Mouse (Mus musculus) embryo, embryonic 9.5 days (tissue): ENCODE data around the gene Sept9.

Source experiments
- DNase-seq: peaks from one replicate; pipeline ENCODE4 v3.0.0-alpha.2; 2017; ENCODE audit errors: extremely low spot score

The Sept9 gene

DNA sequence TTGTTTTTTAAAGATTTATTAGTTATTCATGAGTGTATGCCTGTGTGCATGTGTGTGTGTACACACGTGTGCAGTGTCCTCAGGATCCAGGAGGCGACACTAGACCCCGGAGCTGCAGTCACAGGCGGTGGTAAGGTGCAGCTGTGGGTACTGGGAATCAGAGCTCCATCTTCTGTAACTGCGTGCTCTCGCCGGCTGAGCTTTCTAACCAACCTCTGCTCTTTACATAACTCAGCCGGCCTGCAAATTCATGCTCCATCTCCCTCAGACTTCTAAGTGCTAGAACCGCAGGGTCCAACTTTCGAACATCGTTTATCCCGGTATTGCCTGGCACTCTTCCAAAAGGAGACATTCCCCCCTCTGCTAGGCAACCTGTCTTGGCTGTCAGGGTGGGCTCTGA is 24.0 kb upstream of the Sept9 start:
- no peak for DNase-seq

DNA sequence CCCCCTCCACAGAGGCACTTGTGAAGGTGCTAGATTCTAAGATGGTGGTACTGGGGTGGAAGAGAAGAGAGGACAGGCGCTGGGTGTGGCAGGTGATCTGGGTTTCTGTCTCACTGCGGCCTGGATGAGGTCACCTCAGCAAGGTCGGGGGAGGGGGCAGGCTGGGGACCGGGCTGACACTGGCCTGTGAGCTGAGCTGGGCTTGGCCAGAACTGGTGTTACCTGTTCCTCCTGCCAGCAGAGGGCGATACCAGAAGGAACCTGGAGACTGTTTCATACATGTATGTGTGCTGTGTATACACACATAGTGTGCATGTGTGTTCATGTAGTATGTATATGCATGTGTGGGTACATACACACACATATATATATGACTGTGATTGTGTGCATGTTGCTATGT is 23.2 kb upstream of the Sept9 start:
- peak; percentile 57 for DNase-seq

DNA sequence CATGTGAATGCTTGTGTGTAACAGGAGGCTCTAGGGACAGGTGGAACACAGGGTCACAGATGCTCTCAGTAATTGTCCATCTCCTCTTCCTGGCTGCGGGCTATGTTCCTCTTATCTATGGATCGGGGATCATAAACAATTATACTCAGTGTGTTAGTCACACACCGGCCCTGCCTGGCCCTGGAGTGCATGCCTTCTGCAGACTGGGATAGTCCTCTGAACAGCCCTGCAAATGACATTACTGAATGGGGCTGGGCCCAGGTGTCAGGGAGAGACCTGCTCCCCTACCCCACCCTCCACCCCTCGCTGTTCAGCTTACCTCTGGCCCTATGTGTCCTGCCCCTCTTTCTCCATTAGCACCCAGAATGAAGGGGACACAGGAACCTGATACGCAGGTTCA is 22.6 kb upstream of the Sept9 start:
- no peak for DNase-seq

DNA sequence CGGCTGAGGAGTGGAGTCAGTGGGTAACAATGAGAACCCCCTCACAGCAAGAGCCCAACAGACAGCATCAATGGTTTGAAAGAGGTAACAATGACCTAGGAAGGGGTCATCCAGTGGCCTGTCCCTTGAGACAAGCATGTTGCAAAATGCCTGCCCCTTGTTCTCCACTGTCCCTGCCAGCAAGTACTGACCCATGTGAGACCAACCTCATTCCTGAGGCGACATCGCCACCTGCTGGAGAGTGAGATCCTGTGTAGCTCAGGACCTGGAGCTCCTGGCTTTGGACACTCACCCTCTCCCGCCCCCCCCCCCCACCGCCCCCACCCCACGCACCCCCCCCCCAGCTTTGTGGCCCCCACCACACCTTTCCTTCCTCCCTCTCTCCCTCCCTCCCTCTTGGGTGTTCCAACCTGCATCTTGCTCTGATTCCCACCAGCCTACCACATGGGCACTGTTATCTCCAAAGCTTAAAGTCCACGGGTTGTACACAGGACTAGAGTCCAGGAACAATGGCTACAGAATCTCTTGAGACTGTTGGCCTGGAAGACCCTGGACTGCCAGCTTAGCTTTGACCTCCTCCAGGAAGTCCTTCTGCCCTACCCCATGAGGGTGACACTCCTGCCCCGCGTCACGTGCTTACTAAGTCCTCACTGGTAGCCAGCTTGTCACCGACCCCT is 22.0 kb upstream of the Sept9 start:
- DNase-seq = peak; percentile 86

DNA sequence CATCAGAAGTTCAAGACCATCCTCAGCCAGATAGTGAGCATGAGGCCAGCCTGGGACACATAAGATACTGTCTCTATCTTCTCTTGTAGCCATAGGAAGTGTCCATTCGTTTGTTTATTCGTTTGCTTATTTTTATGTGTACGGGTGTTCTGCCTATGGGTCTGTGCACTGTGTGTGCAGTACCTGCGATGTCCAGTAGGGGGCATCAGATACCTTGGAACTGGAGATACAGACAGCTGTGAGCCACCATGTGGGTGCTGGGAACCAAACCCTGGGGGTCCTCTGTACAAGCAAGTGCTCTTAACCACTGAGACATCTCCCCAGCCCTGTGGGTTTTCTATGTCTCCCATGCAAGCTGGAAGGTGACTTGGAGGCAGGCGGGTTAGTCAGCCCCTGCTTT is 19.6 kb upstream of the Sept9 start:
- DNase-seq = no peak

DNA sequence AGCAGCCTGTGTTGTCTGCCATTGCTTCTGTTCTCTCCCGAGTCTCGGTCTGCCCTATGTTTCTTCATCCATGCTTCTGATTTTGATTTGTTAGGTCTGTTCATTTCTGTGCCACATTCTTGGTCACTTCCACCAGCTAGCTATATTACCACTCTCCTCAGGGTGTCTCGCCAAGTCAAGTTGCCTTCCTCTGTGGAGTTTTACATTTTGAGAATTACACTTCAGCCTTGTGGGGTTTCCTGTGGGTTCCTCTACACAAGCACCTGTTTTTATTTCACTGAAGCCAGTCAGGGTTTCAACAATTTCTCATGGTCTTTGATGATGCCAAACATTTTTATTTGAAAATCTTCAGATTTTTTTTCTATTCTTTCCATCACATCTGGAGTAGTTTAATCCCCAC is 16.7 kb upstream of the Sept9 start:
- DNase-seq = no peak

DNA sequence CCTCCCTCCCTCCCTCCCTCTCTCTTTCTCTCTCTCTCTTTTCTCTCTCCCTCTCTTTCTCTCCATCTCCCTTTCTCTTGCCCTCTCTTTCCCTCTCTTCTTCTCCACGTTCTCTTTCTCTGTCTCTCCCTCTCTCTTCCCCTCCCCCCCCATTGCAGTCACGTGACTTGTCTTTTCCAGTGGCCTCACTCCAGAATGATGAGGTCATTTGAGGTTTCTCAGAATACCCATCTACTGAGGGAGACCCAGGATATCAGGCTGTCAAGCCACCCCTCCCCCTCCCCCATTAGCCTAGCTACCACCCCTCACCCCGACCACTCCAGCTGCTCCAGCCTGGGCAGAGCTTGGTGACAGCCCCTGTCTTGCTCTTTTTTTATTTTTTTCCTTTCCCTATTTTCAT is 16.2 kb upstream of the Sept9 start:
- DNase-seq = no peak

DNA sequence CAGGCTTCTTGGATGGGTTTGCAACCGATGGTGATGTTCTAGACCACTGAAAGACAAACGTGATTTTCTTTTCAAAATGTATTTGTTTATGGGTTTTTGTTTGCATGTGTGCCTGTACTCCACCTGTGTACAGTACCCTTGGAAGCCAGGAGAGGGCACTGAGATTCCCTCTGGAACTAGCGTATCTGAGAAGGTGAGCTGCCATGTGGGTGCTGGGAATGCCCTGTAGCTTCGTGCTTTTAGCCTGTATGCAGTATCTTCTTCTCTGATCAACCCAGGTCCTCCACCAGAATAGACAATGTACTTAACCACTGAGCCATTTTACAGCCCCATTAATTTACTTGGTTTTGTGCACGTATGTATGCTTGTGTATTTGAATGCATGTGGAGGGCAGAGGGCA is 15.6 kb upstream of the Sept9 start:
- DNase-seq = no peak

DNA sequence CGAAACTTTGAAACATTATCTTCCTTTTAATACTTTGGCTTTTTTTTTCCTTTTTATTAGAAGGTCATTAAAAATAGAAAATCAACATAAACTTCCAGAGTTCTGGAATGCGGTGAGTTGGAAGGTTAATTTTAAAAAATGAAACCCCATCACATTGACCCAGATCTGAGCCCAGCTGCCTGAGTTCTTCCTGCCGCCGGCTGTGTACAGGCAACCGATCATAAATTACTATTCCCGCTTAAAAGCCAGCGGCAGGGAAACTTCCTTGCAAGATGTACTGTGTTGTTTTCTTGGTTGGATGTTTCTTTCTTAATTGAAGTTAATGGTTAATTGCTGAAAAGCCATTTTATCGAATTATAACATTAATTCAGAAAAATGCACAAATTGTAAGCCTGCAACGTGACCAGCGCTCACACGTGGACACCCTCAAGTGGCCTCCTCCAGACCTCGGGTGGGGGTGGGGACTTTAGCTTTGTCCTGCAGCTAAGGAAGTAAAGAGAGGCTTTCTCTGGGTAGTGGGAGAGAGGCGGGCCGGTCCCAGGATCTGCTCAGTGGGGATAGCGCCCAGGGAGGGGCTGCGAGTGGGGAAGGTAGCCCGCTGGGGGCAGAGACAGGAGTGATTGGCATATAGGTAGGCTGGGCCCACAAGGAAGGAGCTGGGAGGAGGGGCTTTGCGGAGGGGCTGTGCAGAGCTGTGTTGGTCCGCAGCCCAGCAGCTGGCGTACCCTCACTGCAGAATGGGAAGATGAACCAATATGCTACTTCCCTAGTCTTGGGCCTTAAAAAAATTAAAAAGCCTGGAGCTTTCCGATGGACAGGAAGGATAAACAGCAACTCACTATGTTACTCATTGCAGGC is 14.2 kb upstream of the Sept9 start:
- no peak for DNase-seq

DNA sequence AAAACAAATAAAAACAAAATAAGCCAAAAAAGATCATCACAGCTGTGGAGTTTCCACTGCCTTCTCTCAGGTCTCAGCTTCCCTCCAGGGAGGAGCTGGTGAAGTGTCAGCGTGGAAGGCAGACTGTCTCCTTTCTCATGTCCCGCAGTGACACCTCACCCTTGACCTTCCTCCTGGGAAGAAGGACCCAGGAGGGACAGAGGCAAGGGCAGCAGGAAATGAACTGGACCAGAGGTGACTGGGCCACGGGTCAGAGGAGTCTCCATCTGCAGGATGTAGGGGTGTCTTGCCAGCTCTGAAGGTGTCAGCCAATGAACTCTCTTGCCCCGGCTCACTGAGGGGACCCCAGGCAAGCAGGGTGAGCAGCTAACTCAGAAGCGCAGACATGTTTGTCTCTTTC is 7.9 kb upstream of the Sept9 start:
- no peak for DNase-seq

DNA sequence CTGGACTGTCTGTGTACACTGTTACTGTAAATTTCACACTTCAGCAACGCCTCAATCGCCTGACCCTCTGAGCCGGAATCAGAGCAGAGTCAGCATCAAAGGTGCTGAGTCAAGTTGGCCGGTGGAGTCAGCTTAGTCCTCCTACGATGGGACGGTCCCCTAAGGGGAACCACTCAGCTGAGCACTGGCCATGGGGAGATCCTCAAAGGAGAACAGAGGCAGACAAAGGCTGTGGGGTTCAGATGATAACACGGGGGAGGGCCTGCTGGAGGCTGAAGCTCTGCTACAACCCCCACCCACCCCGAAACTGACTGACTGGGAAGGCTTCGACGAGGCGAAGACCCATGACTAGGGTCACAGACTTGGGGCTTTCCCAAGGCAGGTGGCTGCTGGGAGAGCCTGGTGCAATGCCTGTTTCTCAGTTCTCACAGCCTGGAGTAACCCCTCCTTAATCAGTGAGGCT is 5.0 kb upstream of the Sept9 start:
- DNase-seq = no peak

DNA sequence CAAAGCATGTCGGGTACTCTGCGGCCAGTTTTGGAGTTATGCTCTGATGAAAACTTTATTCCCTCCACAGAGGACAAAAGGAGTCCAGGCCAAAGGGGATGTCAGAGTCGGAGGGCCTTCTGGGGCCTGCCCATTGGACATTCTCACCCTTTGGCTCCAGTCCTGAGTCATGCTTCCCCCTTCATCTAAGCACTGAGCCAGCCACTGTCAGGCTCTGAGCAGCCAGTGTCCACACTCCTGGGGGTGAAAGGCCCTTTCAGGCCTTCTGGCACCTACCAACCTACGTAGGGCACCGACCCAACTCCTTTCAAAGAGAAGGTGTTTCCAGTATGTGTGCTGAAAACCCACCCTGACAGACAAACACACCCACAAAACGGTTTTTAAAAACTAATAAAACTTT is 3.8 kb upstream of the Sept9 start:
- DNase-seq = no peak

DNA sequence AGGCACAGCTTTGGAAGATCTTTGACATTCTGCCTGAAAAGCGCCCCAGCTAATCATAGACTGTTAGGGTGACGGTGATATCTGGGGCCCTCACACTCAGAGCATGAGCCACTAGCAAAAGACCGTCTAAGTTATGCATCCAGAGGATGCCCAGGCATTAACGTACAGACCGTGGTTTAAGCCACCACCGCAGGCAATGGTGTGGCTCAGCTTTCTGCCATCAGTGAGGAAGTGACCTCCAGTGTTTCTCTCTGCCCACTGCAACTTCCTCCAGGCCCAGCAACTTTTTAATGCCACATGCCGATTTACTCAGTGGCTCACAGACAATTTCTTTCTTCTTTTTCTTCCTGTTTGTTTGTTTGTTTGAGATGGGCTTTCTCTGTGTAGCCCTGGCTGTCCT is 2.8 kb upstream of the Sept9 start:
- no peak for DNase-seq

DNA sequence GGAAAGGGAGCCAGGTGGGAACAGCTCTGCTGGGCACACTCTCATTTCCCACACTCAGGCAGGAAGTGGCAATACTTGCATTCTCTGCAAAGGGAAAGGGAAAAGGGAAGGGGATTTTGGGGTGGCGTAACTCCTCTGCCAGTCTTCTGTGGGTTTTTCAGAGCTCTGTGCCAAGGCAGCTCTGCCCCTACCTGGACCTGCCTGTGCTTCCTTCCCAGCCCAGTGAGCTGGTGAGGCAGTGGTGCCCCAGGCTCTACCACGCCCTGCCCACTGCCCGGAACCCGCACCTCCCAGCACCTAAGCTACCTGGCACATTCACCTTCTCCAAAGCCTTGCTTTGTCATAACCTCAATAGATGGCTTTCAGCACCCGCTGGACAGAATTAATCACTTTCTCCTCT is 1.3 kb upstream of the Sept9 start:
- no peak for DNase-seq

DNA sequence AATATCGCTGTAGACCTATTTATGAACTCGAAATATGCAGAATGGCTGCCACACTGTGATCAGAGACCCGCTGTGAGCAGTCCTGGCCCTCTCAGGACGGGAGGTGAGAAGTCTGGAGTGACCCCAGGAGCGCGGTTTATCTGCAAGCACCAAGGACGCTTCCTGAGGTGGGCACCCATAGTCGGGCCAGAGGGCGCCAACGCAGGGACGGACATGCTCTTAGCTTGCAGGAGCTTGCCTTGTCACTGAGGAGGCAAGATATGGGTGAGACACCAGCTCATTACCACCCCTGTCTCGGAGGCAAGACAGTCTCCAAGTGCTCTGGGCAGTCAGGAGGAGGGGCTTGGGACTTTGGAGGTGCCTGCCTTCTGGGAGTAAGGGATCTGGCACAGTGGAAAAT is 2.4 kb downstream of the Sept9 start:
- no peak for DNase-seq

DNA sequence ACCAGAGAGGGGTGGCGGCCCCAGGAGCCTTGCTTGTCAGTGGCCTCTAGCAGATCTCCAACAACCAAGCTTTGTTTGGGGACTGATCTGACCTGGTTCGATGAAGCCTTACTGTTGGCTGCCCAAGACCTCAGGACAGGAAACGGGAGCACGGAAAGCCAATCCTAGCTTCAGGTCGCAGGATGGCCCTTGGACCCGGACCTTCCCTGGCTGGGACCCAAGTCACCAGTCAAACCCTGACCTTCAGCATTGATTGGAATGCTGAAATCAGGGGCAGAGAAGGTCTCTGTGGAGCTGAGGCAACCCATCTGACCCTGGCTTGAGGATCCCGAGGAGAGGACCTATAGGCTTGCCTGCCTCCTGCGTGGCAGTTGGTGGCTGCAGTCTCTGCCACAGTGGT is 5.1 kb downstream of the Sept9 start:
- DNase-seq = no peak

DNA sequence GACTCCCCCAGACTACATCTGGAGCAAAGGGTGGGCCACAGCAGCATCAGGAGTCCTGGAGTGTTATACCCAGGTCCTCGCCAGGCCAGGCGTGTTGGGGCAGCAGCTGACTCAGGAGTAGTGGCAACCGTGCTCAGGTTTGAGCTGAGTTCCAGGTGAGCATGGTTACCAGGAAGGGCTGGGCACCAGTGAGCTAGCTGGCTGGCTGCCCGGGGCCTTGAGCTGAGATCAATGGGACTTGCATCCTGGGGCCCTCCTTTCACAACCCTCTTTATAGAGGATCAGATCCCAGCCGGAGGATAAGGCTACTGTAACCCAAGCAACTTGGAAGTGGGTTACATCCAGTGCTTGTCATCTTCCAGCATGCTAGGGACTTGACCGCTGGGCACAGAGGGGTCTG is 5.6 kb downstream of the Sept9 start:
- no peak for DNase-seq

DNA sequence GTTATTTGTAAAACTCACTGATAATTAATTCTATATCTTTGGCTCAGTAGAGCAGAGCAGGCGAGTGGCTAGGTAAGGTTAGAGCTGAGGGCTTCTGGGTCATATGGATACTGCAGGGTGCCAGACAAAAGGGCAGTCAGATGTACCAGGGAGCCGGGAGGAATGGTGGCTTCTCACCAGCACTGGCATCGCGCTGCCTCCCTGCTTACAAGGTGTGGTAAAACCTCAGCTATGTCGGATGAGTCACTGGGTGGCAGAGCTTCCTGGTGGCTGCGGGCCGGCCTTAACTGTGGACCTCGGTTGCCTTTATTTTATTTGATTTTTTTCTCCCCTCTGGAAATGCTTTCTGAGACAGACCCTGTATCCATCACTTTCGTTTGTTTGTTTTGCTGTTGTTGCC is 6.0 kb downstream of the Sept9 start:
- DNase-seq = no peak

DNA sequence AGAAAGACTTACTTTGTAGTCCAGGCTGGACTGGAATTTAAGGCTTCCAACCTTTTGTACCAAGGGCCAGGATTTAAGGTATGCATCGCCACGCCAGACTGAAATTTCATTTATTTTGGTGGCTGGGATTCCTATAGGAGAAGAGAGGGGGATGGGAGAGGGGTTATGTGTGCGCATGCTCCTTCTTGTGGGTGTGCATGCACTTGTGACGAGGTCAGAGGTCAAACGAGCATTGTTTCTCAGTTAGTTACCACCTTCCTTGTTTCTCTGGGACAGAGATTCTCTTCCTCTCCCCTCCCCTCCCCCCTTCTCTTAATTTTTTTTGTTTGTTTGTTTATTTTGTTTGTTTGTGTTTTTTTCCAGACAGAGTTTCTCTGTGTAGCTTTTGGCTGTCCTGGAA is 8.0 kb downstream of the Sept9 start:
- no peak for DNase-seq

DNA sequence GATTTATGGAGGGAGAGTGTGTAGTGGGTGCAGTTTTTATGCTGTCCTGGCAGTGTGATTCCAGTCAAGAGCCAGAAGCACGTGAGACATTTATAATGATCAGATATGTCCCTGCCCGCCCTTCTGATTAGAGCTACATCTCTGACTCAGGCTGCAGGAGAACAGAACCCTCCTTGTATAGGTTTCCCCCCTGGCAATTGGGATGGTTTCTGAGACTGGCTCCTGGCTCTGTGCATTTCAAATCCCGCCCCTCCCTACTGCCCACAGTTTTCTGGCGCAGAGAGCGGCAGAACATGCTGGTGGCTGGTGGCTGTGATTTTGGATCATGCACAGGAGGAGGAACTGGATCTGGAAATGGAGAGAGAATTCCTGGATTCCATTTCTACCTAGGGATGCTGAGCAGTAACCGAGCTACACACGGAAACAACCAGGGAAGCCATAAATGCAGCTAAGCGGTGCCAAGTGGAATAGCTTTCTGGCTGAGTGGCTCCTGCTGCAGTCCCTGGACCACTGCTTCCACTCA is 8.8 kb downstream of the Sept9 start:
- no peak for DNase-seq

DNA sequence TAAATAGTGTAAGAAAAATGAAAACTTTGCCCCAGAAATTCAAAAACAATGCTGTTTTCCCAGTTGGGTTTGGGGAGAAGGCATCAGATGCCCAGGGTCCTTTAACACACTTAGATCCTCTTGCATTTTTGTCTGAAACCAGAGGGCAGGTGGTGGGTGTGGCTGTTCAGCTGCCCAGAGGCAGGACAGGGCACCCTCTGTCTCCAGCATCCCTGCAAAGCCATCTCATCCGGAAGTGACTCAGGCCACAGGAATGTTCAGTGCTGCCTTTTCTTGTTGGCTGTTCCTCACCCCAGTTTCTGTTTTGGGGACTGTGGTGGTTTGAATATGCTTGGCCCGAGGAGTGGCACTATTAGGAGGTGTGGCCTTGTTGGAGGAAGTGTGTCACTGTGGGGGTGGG is 17.3 kb downstream of the Sept9 start:
- no peak for DNase-seq

DNA sequence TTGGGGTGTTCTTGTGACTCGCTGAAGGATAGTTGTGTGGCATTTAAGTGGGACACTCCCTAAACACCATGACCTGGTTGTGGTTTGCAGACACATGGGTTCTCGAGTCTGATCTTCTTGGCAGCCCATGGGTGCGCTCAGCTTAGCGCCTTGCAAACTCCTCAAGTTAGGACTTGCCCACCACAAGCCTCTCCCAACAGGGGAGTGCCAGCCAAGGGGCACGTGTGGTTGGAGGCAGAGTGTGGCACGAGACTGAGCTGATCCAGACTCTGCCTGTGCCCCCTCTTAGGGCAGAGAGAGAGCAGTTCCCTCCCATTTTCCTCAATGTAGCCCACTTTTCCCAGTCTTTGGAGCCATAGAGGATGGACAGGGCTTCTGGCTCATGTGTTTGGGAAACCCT is 18.6 kb downstream of the Sept9 start:
- DNase-seq = no peak

DNA sequence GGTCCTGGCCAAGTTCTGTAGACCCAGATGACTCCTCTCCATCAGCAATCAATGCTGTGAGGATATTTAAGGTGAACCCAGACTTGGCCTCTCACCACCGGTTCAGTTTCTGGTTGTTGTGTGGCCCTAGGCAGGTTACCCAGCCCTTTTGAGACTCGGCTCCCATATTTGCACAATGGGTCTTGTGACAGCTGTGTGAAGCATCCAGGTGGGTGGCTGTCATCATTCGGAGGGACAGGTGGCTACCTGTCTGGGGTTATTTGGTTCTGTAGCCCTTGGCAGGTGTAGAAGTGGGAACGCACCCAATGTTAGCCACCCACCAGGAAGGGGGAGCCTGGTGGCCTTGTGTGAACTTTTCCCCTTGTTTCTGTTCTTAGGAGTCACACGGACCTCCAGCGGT is 19.0 kb downstream of the Sept9 start:
- no peak for DNase-seq
